Mouse (Mus musculus): ENCODE measurements around the gene Gtpbp8. TPM values are rescaled to one million over a fixed set of nuclear protein-coding genes. Genes with fewer than 3 reads are reported as not detected.

Gtpbp8 gene
- polyA plus RNA-seq, 2 experiments, result 4.1 to 20.2 TPM

GRCm38 (mm10) chr16:44691066-44691465 is 55.1 kb downstream of the Gtpbp8 start:
- Histone ChIP-seq H3K36me3 (replicated peaks; ENCODE audit: control insufficient read depth, insufficient read depth, low read depth) (no peaks in the 10 kb centered on the region), H3K27me3 (ENCODE audit: control insufficient read depth, insufficient read depth, low read length) (peaks cover 6% of the 10 kb centered on the region), H3K9ac (replicated peaks) (no peak overlapping the region), H3K27ac (no peak overlapping the region), H3K4me2 (ENCODE audit: low read depth) (no peak overlapping the region), H3K9me3 (ENCODE audit: control insufficient read depth, low read length) (no peaks in the 10 kb centered on the region), H3K4me3 (ENCODE audit: insufficient read depth in 1 of 2, low read depth in 2 of 2, low read length in 2 of 2) (no peak overlapping the region), H3K4me1 (replicated peaks; ENCODE audit: control insufficient read depth in 2 of 2, insufficient read depth in 2 of 2, low read length in 1 of 2) (no peaks in the 10 kb centered on the region)
- no peak for TF ChIP-seq CTCF (IDR thresholded peaks at IDR 0.05; ENCODE audit: low read depth)
- TF ChIP-seq EP300 (IDR thresholded peaks at IDR 0.05; ENCODE audit: low read depth), result no peak
- 33% methylated on average over 2 of the region's 2 CpGs for WGBS (ENCODE audit: insufficient replicate concordance)
- DNase-seq (ENCODE audit: low read depth in 3 of 3, low spot score in 3 of 3) (no peak), ATAC-seq (ENCODE audit: insufficient read depth) (no peak)

GRCm38 (mm10) chr16:44690501-44690900 is 55.7 kb downstream of the Gtpbp8 start:
- H3K4me2 ChIP-seq (ENCODE audit: low read depth), result no peak overlapping the region
- no peak overlapping the region for H3K9ac ChIP-seq (replicated peaks)
- peaks cover 6% of the 10 kb centered on the region for H3K27me3 ChIP-seq (ENCODE audit: control insufficient read depth, insufficient read depth, low read length)
- no peak overlapping the region for H3K4me3 ChIP-seq (ENCODE audit: insufficient read depth in 1 of 2, low read depth in 2 of 2, low read length in 2 of 2)
- H3K27ac ChIP-seq, result no peak overlapping the region
- 35% methylated on average over 2 of the region's 2 CpGs for WGBS (ENCODE audit: insufficient replicate concordance)
- ATAC-seq (ENCODE audit: insufficient read depth) (no peak), DNase-seq (ENCODE audit: low read depth in 3 of 3, low spot score in 3 of 3) (no peak)
- no peaks in the 10 kb centered on the region for H3K36me3 ChIP-seq (replicated peaks; ENCODE audit: control insufficient read depth, insufficient read depth, low read depth)
- no peaks in the 10 kb centered on the region for H3K4me1 ChIP-seq (replicated peaks; ENCODE audit: control insufficient read depth in 2 of 2, insufficient read depth in 2 of 2, low read length in 1 of 2)
- no peaks in the 10 kb centered on the region for H3K9me3 ChIP-seq (ENCODE audit: control insufficient read depth, low read length)
- no peak for TF ChIP-seq EP300 (IDR thresholded peaks at IDR 0.05; ENCODE audit: low read depth)
- TF ChIP-seq CTCF (IDR thresholded peaks at IDR 0.05; ENCODE audit: low read depth), result no peak

GRCm38 (mm10) chr16:44688507-44688906 is 57.7 kb downstream of the Gtpbp8 start:
- no peaks in the 10 kb centered on the region for H3K4me1 ChIP-seq (replicated peaks; ENCODE audit: control insufficient read depth in 2 of 2, insufficient read depth in 2 of 2, low read length in 1 of 2)
- H3K36me3 ChIP-seq (replicated peaks; ENCODE audit: control insufficient read depth, insufficient read depth, low read depth), result no peaks in the 10 kb centered on the region
- no peaks in the 10 kb centered on the region for H3K9me3 ChIP-seq (ENCODE audit: control insufficient read depth, low read length)
- TF ChIP-seq CTCF (IDR thresholded peaks at IDR 0.05; ENCODE audit: low read depth), result no peak
- TF ChIP-seq EP300 (IDR thresholded peaks at IDR 0.05; ENCODE audit: low read depth), result no peak
- 14% methylated on average over 4 of the region's 4 CpGs for WGBS (ENCODE audit: insufficient replicate concordance)
- ATAC-seq (ENCODE audit: insufficient read depth), result no peak
- H3K4me3 ChIP-seq (ENCODE audit: insufficient read depth in 1 of 2, low read depth in 2 of 2, low read length in 2 of 2), result no peak overlapping the region
- peaks cover 6% of the 10 kb centered on the region for H3K27me3 ChIP-seq (ENCODE audit: control insufficient read depth, insufficient read depth, low read length)
- no peak for DNase-seq (ENCODE audit: low read depth in 3 of 3, low spot score in 3 of 3)
- no peak overlapping the region for H3K9ac ChIP-seq (replicated peaks)
- no peak overlapping the region for H3K27ac ChIP-seq
- H3K4me2 ChIP-seq (ENCODE audit: low read depth), result no peak overlapping the region

GRCm38 (mm10) chr16:44687719-44688420 is 58.3 kb downstream of the Gtpbp8 start:
- TF ChIP-seq EP300 (IDR thresholded peaks at IDR 0.05; ENCODE audit: low read depth) (no peak), CTCF (IDR thresholded peaks at IDR 0.05; ENCODE audit: low read depth) (no peak)
- Histone ChIP-seq H3K4me2 (ENCODE audit: low read depth) (no peak overlapping the region), H3K27ac (no peak overlapping the region), H3K9me3 (ENCODE audit: control insufficient read depth, low read length) (no peaks in the 10 kb centered on the region), H3K27me3 (ENCODE audit: control insufficient read depth, insufficient read depth, low read length) (peaks cover 6% of the 10 kb centered on the region), H3K4me1 (replicated peaks; ENCODE audit: control insufficient read depth in 2 of 2, insufficient read depth in 2 of 2, low read length in 1 of 2) (no peaks in the 10 kb centered on the region), H3K4me3 (ENCODE audit: insufficient read depth in 1 of 2, low read depth in 2 of 2, low read length in 2 of 2) (no peak overlapping the region), H3K9ac (replicated peaks) (no peak overlapping the region), H3K36me3 (replicated peaks; ENCODE audit: control insufficient read depth, insufficient read depth, low read depth) (no peaks in the 10 kb centered on the region)
- ATAC-seq (ENCODE audit: insufficient read depth), result no peak
- WGBS (ENCODE audit: insufficient replicate concordance), result 14% methylated on average over 18 of the region's 18 CpGs
- no peak for DNase-seq (ENCODE audit: low read depth in 3 of 3, low spot score in 3 of 3)

- DNase-seq (ENCODE audit: low read depth in 3 of 3, low spot score in 3 of 3) (no peak), ATAC-seq (ENCODE audit: insufficient read depth) (no peak)
- Histone ChIP-seq H3K27ac (no peak overlapping the region), H3K4me1 (replicated peaks; ENCODE audit: control insufficient read depth in 2 of 2, insufficient read depth in 2 of 2, low read length in 1 of 2) (no peaks in the 10 kb centered on the region), H3K4me3 (ENCODE audit: insufficient read depth in 1 of 2, low read depth in 2 of 2, low read length in 2 of 2) (no peak overlapping the region), H3K27me3 (ENCODE audit: control insufficient read depth, insufficient read depth, low read length) (peaks cover 6% of the 10 kb centered on the region), H3K36me3 (replicated peaks; ENCODE audit: control insufficient read depth, insufficient read depth, low read depth) (no peaks in the 10 kb centered on the region), H3K4me2 (ENCODE audit: low read depth) (no peak overlapping the region), H3K9ac (replicated peaks) (no peak overlapping the region), H3K9me3 (ENCODE audit: control insufficient read depth, low read length) (no peaks in the 10 kb centered on the region)
- no peak for TF ChIP-seq CTCF (IDR thresholded peaks at IDR 0.05; ENCODE audit: low read depth)
- TF ChIP-seq EP300 (IDR thresholded peaks at IDR 0.05; ENCODE audit: low read depth), result no peak
- WGBS (ENCODE audit: insufficient replicate concordance), result 57% methylated on average over 20 of the region's 20 CpGs
These were observed 59.0 kb downstream of the Gtpbp8 start for GRCm38 (mm10) chr16:44686991-44687718.

Other genes with a start within 250 kb of the Gtpbp8 start
- gene Boc, start 187.5 kb downstream of the Gtpbp8 start, polyA plus RNA-seq (2012; rRNA removed), result 0.27 and 0.28 TPM in 2 replicates
- gene Boc, start 187.5 kb downstream of the Gtpbp8 start, polyA plus RNA-seq (2014; fragmentation: Nextera tagmentation; extraction: Ambion mirVana), result 0.15 and 0.35 TPM in 2 replicates
- 2.2 and 3.9 TPM in 2 replicates for gene Nepro, start 22.1 kb downstream of the Gtpbp8 start, polyA plus RNA-seq (2012; rRNA removed)
- gene Nepro, start 22.1 kb downstream of the Gtpbp8 start, polyA plus RNA-seq (2014; fragmentation: Nextera tagmentation; extraction: Ambion mirVana), result 2.4 and 2.8 TPM in 2 replicates
- gene Cd200r1, start 19.4 kb upstream of the Gtpbp8 start, polyA plus RNA-seq (2012; rRNA removed), result 1.2 and 2.1 TPM in 2 replicates
- gene Cd200r1, start 19.4 kb upstream of the Gtpbp8 start, polyA plus RNA-seq (2014; fragmentation: Nextera tagmentation; extraction: Ambion mirVana), result 3.1 and 3.4 TPM in 2 replicates
- 0.25 and 0.50 TPM in 2 replicates for gene Cd200r4, start 65.4 kb upstream of the Gtpbp8 start, polyA plus RNA-seq (2012; rRNA removed)
- 0.52 and 0.53 TPM in 2 replicates for gene Cd200r4, start 65.4 kb upstream of the Gtpbp8 start, polyA plus RNA-seq (2014; fragmentation: Nextera tagmentation; extraction: Ambion mirVana)
- not detected in 2 replicates for gene Cd200r2, start 120.7 kb upstream of the Gtpbp8 start, polyA plus RNA-seq (2012; rRNA removed)
- gene Cd200r2, start 120.7 kb upstream of the Gtpbp8 start, polyA plus RNA-seq (2014; fragmentation: Nextera tagmentation; extraction: Ambion mirVana), result not detected in 2 replicates
- 0.38 and 0.68 TPM in 2 replicates for gene Cd200r3, start 197.3 kb upstream of the Gtpbp8 start, polyA plus RNA-seq (2012; rRNA removed)
- 0.98 and 1.2 TPM in 2 replicates for gene Cd200r3, start 197.3 kb upstream of the Gtpbp8 start, polyA plus RNA-seq (2014; fragmentation: Nextera tagmentation; extraction: Ambion mirVana)

Data from liver, embryonic 14.5 days (tissue).